Mouse (Mus musculus) thymus, adult 2 months (tissue): ENCODE results near the gene Sgk1.

Experiments
- CTCF ChIP-seq: fragments of 200-500 bp; IDR thresholded peaks from 2 replicates; pipeline ENCODE4 v1.5.1; 2012; ENCODE audit warnings: mild to moderate bottlenecking, control low read depth, low read length, moderate library complexity, borderline replicate concordance; ENCODE audit not compliant: control insufficient read depth, poor library complexity, insufficient read depth; ENCODE audit errors: extremely low read depth
- POLR2A ChIP-seq: fragments of 200-500 bp; IDR thresholded peaks from 2 replicates; pipeline ENCODE4 v1.6.1; 2012; ENCODE audit warnings: mild to moderate bottlenecking, low read length, control low read depth, moderate library complexity; ENCODE audit not compliant: control insufficient read depth, poor library complexity, insufficient read depth; ENCODE audit errors: extremely low read depth

- no peak for TF ChIP-seq POLR2A
- TF ChIP-seq CTCF, result no peak
Measured at GRCm38 (mm10) chr10:21995221-21995620, 113.2 kb downstream of the Sgk1 start.
